ENCODE assay signal across 8 mouse cellular contexts in genomic region chr1:171330216-171330560, GRCm38 (mm10). TPM values are rescaled to one million over a fixed set of nuclear protein-coding genes. Genes with fewer than 3 reads are reported as not detected.
DNase-seq lines count a peak whose midpoint lies in the region; ATAC-seq and TF ChIP-seq lines count a peak whose summit lies in the region.

No protein-coding gene starts in this region.

- no peaks in the 10 kb centered on the region for H3K36me3 ChIP-seq in hindbrain, embryonic 15.5 days
- peaks cover 18% of the 10 kb centered on the region for H3K36me3 ChIP-seq in midbrain, embryonic 13.5 days

- DNase-seq in kidney, adult 11 months, result peak; percentile 24
- no peak for DNase-seq in kidney, postnatal 10 days
- DNase-seq in testis, postnatal 10 days (ENCODE audit: low spot score), result no peak
- DNase-seq in urinary bladder, postnatal 10 days (ENCODE audit: low spot score), result no peak
- no peak for DNase-seq in cerebellum, postnatal 10 days

- no peak for ATAC-seq in hindbrain, embryonic 15.5 days (ENCODE audit: low FRiP score, low read depth)
- no peak for ATAC-seq in midbrain, embryonic 13.5 days

- peak overlapping the region; percentile 82 for H3K4me3 ChIP-seq in bone marrow, adult 2 months (replicated peaks; ENCODE audit: control insufficient read depth, low read depth, low read length)
- peak overlapping the region; percentile 93 for H3K4me3 ChIP-seq in hindbrain, embryonic 15.5 days
- H3K4me3 ChIP-seq in midbrain, embryonic 13.5 days (replicated peaks), result peak overlapping the region; percentile 85

- under 1% methylated on average over 4 of the region's 4 CpGs for WGBS in bone marrow, adult 2 months
- WGBS in hindbrain, embryonic 15.5 days, result under 1% methylated on average over 4 of the region's 4 CpGs
- 1% methylated on average over 4 of the region's 4 CpGs for WGBS in midbrain, embryonic 13.5 days

- peak overlapping the region; percentile 91 for H3K9ac ChIP-seq in hindbrain, embryonic 15.5 days
- H3K9ac ChIP-seq in midbrain, embryonic 13.5 days (replicated peaks), result peak overlapping the region; percentile 81

- peak overlapping the region; percentile 88 for H3K4me2 ChIP-seq in hindbrain, embryonic 15.5 days
- peak overlapping the region; percentile 72 for H3K4me2 ChIP-seq in midbrain, embryonic 13.5 days (replicated peaks)

- H3K27me3 ChIP-seq in hindbrain, embryonic 15.5 days, result no peaks in the 10 kb centered on the region
- no peaks in the 10 kb centered on the region for H3K27me3 ChIP-seq in midbrain, embryonic 13.5 days

- no peaks in the 10 kb centered on the region for H3K9me3 ChIP-seq in hindbrain, embryonic 15.5 days
- no peaks in the 10 kb centered on the region for H3K9me3 ChIP-seq in midbrain, embryonic 13.5 days

- TF ChIP-seq POLR2A in bone marrow, adult 2 months (IDR thresholded peaks at IDR 0.05; ENCODE audit: borderline replicate concordance, control insufficient read depth, low read depth, low read length), result no peak

- no peak for TF ChIP-seq CTCF in bone marrow, adult 2 months (IDR thresholded peaks at IDR 0.05; ENCODE audit: control insufficient read depth, insufficient read depth, low read length)

- peaks cover 1% of the 10 kb centered on the region; the same call in 1 of the 2 replicates for H3K4me1 ChIP-seq in bone marrow, adult 2 months (ENCODE audit: control insufficient read depth, insufficient read depth, low read length)
- peaks cover 33% of the 10 kb centered on the region for H3K4me1 ChIP-seq in hindbrain, embryonic 15.5 days (replicated peaks)
- peaks cover 63% of the 10 kb centered on the region for H3K4me1 ChIP-seq in midbrain, embryonic 13.5 days (replicated peaks)

- peak overlapping the region; percentile 56; the same call in 1 of the 2 replicates for H3K27ac ChIP-seq in bone marrow, adult 2 months (ENCODE audit: control insufficient read depth, insufficient read depth, low read depth, low read length, poor library complexity)
- H3K27ac ChIP-seq in hindbrain, embryonic 15.5 days (replicated peaks), result peak overlapping the region; percentile 99
- peak overlapping the region; percentile 98 for H3K27ac ChIP-seq in midbrain, embryonic 13.5 days

RNA-seq across cellular contexts. Expression of gene Dedd, which starts 1.2 kb away (rescaled TPM):
- 31.6 and 49.7 TPM in 2 replicates for polyA plus RNA-seq in bone marrow, adult 2 months (2011; ENCODE audit: insufficient read depth, insufficient read length, low replicate concordance, missing spikeins)
- polyA plus RNA-seq in hindbrain, embryonic 15.5 days (2015; fragmentation: Nextera tagmentation; extraction: Ambion mirVana), result 47.3 and 51.6 TPM in 2 replicates
- 54.3 and 56.9 TPM in 2 replicates for polyA plus RNA-seq in midbrain, embryonic 13.5 days (2015; fragmentation: Nextera tagmentation; extraction: Ambion mirVana)

RNA-seq across cellular contexts. Expression of gene Nit1, which starts 15.3 kb away (rescaled TPM):
- polyA plus RNA-seq in bone marrow, adult 2 months (2011; ENCODE audit: insufficient read depth, insufficient read length, low replicate concordance, missing spikeins), result 16.0 and 18.8 TPM in 2 replicates
- 51.4 and 52.1 TPM in 2 replicates for polyA plus RNA-seq in hindbrain, embryonic 15.5 days (2015; fragmentation: Nextera tagmentation; extraction: Ambion mirVana)
- 57.5 and 61.3 TPM in 2 replicates for polyA plus RNA-seq in midbrain, embryonic 13.5 days (2015; fragmentation: Nextera tagmentation; extraction: Ambion mirVana)

RNA-seq across cellular contexts. Expression of gene Pfdn2, which starts 15.3 kb away (rescaled TPM):
- polyA plus RNA-seq in bone marrow, adult 2 months (2011; ENCODE audit: insufficient read depth, insufficient read length, low replicate concordance, missing spikeins), result 73.2 and 94.4 TPM in 2 replicates
- 139 and 153 TPM in 2 replicates for polyA plus RNA-seq in hindbrain, embryonic 15.5 days (2015; fragmentation: Nextera tagmentation; extraction: Ambion mirVana)
- 166 and 177 TPM in 2 replicates for polyA plus RNA-seq in midbrain, embryonic 13.5 days (2015; fragmentation: Nextera tagmentation; extraction: Ambion mirVana)

RNA-seq across cellular contexts. Expression of gene Klhdc9, which starts 30.4 kb away (rescaled TPM):
- polyA plus RNA-seq in bone marrow, adult 2 months (2011; ENCODE audit: insufficient read depth, insufficient read length, low replicate concordance, missing spikeins), result 1.3 TPM in 1 of 2 replicates, not detected in the other
- 2.5 and 3.3 TPM in 2 replicates for polyA plus RNA-seq in hindbrain, embryonic 15.5 days (2015; fragmentation: Nextera tagmentation; extraction: Ambion mirVana)
- 4.2 and 4.6 TPM in 2 replicates for polyA plus RNA-seq in midbrain, embryonic 13.5 days (2015; fragmentation: Nextera tagmentation; extraction: Ambion mirVana)

RNA-seq across cellular contexts. Expression of gene Ufc1, which starts 35.4 kb away (rescaled TPM):
- 34.0 and 84.2 TPM in 2 replicates for polyA plus RNA-seq in bone marrow, adult 2 months (2011; ENCODE audit: insufficient read depth, insufficient read length, low replicate concordance, missing spikeins)
- 109 and 110 TPM in 2 replicates for polyA plus RNA-seq in hindbrain, embryonic 15.5 days (2015; fragmentation: Nextera tagmentation; extraction: Ambion mirVana)
- 112 and 126 TPM in 2 replicates for polyA plus RNA-seq in midbrain, embryonic 13.5 days (2015; fragmentation: Nextera tagmentation; extraction: Ambion mirVana)
